Mouse (Mus musculus): Measurements from ENCODE around the gene Pmf1. TPM values are rescaled to one million over a fixed set of nuclear protein-coding genes. Genes with fewer than 3 reads are reported as not detected.

Pmf1 gene
- total RNA-seq, 1 experiment from 2014 or later: 41.2 TPM

DNA sequence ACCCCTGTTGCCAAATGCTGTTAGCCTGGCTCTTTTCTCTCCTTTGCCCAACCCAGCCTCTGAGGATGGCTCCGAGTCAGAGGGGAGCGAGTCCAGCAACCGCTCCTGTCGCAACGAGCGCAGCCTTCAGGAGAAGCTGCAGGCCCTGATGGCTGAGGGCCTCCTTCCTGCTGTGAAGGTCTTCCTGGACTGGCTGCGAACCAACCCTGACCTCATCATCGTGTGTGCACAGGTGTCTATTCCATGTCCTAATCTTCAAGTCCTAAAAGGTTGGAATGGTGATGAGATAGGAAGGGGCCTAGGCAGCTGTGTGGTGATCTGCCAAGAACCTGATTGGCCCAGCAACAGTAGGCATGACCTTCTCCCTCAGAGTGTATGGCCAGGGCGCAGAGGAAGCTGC is 57.2 kb downstream of the Pmf1 start:
- DNase-seq: no peak

DNA sequence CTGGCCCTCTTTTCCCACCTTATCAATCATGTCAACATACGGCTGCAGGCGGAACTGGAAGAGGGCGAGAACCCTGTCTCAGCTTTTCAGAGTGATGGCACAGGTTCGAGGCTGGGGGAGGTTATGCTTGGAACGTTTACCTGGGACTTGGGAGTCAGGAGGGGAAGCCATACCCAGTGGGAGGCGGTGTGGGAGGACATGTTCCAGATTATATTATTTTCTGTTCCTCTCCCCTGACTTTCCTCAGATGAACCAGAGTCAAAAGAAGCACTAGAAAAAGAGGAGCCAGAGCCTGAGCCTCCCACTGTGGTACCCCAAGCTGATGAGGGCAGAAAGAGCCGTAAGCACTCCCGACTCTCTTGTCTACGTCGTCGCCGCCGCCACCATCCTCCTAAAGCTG is 59.4 kb downstream of the Pmf1 start:
- DNase-seq: no peak

Small RNAs within 50 kb of the gene (microRNA-seq; reads per million reads assigned to microRNA genes)
- 0 to 0.69 reads per million in 2 experiments for gene Mir7011

Other genes with a start within 250 kb of the Pmf1 start
- gene Rhbg, start 155.6 kb downstream of the Pmf1 start, total RNA-seq (2021): 4.0 and 4.4 TPM in 2 replicates
- 1.6 and 2.5 TPM in 2 replicates for gene Gm38392, start 123.1 kb downstream of the Pmf1 start, total RNA-seq (2021)
- gene Tsacc, start 113.3 kb downstream of the Pmf1 start, total RNA-seq (2021): 8.9 and 11.3 TPM in 2 replicates
- 277 and 284 TPM in 2 replicates for gene Cct3, start 113.2 kb downstream of the Pmf1 start, total RNA-seq (2021)
- gene Glmp, start 85.3 kb downstream of the Pmf1 start, total RNA-seq (2021): 183 and 214 TPM in 2 replicates
- 6.6 and 7.8 TPM in 2 replicates for gene Tmem79, start 74.2 kb downstream of the Pmf1 start, total RNA-seq (2021)
- 55.3 and 59.1 TPM in 2 replicates for gene Smg5, start 74.1 kb downstream of the Pmf1 start, total RNA-seq (2021)
- 1.6 and 1.9 TPM in 2 replicates for gene Paqr6, start 45.7 kb downstream of the Pmf1 start, total RNA-seq (2021)
- 0.79 and 2.3 TPM in 2 replicates for gene Bglap3, start 37.6 kb downstream of the Pmf1 start, total RNA-seq (2021)
- 1.0 TPM in 1 of 2 replicates, not detected in the other for gene Bglap2, start 31.6 kb downstream of the Pmf1 start, total RNA-seq (2021)
- 4.3 TPM in 1 of 2 replicates, not detected in the other for gene Bglap, start 25.9 kb downstream of the Pmf1 start, total RNA-seq (2021)
- 42.9 and 45.9 TPM in 2 replicates for gene Slc25a44, start 14.8 kb upstream of the Pmf1 start, total RNA-seq (2021)
- 6.0 and 6.2 TPM in 2 replicates for gene Sema4a, start 50.9 kb upstream of the Pmf1 start, total RNA-seq (2021)
- gene Lmna, start 99.6 kb upstream of the Pmf1 start, total RNA-seq (2021): 90.6 and 91.1 TPM in 2 replicates
- gene Mex3a, start 122.1 kb upstream of the Pmf1 start, total RNA-seq (2021): 3.3 and 3.5 TPM in 2 replicates
- not detected in 2 replicates for gene Rab25, start 138.0 kb upstream of the Pmf1 start, total RNA-seq (2021)
- 148 and 150 TPM in 2 replicates for gene Lamtor2, start 142.7 kb upstream of the Pmf1 start, total RNA-seq (2021)
- gene Ubqln4, start 143.4 kb upstream of the Pmf1 start, total RNA-seq (2021): 74.3 and 87.0 TPM in 2 replicates
- 199 and 214 TPM in 2 replicates for gene Ssr2, start 165.5 kb upstream of the Pmf1 start, total RNA-seq (2021)
- gene Arhgef2, start 195.6 kb upstream of the Pmf1 start, total RNA-seq (2021): 35.4 and 35.9 TPM in 2 replicates
- not detected in 2 replicates for gene Rxfp4, start 242.8 kb upstream of the Pmf1 start, total RNA-seq (2021)

All from adrenal gland, postnatal 25 days (tissue).